Mouse (Mus musculus) ES-Bruce4 (cell line): ENCODE results near the gene Atp2b1.

Experiments
- CTCF ChIP-seq: IDR thresholded peaks from one replicate; pipeline ENCODE4 v1.8.1; 2011; ENCODE audit warnings: low read depth, low read length
- EP300 ChIP-seq: IDR thresholded peaks from 2 replicates; pipeline ENCODE4 v1.6.1; 2011; ENCODE audit warnings: low read depth, low read length; ENCODE audit not compliant: insufficient read depth
- POLR2A ChIP-seq: IDR thresholded peaks from one replicate; pipeline ENCODE4 v1.8.1; 2011; ENCODE audit warnings: low read length; ENCODE audit not compliant: insufficient read depth

GRCm38 (mm10) chr10:98882587-98882986, 31.6 kb upstream of the Atp2b1 start:
- no peak for TF ChIP-seq POLR2A
- no peak for TF ChIP-seq CTCF
- TF ChIP-seq EP300: no peak
